Mouse (Mus musculus) limb, embryonic 12.5 days (tissue): ENCODE results near the gene Nck2. TPM values are rescaled to one million over a fixed set of nuclear protein-coding genes. Genes with fewer than 3 reads are reported as not detected.

Experiments
- ATAC-seq: fragments of 200-750 bp; cut with Nextera tagmentation; 2 replicates; pipeline ENCODE4 v1.8.0; 2017; ENCODE audit warnings: low read depth, moderate TSS enrichment; ENCODE audit not compliant: insufficient number of reproducible peaks, insufficient read depth, low FRiP score, low TSS enrichment
- H3K27ac ChIP-seq: fragments of 300-500 bp; sonication (generic); 2 replicates; pipeline ENCODE4 v1.5.1; 2016; ENCODE audit warnings: mild to moderate bottlenecking, moderate library complexity
- H3K27me3 ChIP-seq: fragments of 300-500 bp; sonication (generic); 2 replicates; pipeline ENCODE4 v1.6.1; 2016; ENCODE audit warnings: mild to moderate bottlenecking, moderate library complexity
- H3K36me3 ChIP-seq: fragments of 300-500 bp; sonication (generic); 2 replicates; pipeline ENCODE4 v1.6.1; 2016; ENCODE audit warnings: mild to moderate bottlenecking, moderate library complexity
- H3K4me1 ChIP-seq: fragments of 300-500 bp; sonication (generic); replicated peaks from 2 replicates; pipeline ENCODE4 v1.6.1; 2016
- H3K4me2 ChIP-seq: fragments of 300-500 bp; sonication (generic); 2 replicates; pipeline ENCODE4 v1.6.1; 2016; ENCODE audit warnings: mild to moderate bottlenecking, moderate library complexity
- H3K4me3 ChIP-seq: fragments of 300-500 bp; sonication (generic); replicated peaks from 2 replicates; pipeline ENCODE4 v1.5.1; 2016; ENCODE audit warnings: mild to moderate bottlenecking
- H3K9ac ChIP-seq: fragments of 300-500 bp; sonication (generic); replicated peaks from 2 replicates; pipeline ENCODE4 v1.6.1; 2016; ENCODE audit warnings: mild to moderate bottlenecking, moderate library complexity
- H3K9me3 ChIP-seq: fragments of 300-500 bp; sonication (generic); 2 replicates; pipeline ENCODE4 v1.6.1; 2016; ENCODE audit warnings: mild to moderate bottlenecking, moderate library complexity
- WGBS: fragments of 180-500 bp; shearing (Covaris S2); methylation state at CpG from one replicate; pipeline ENCODE4 v1.1.7; 2016; 5-methylcytosine and 5-hydroxymethylcytosine counted together
- polyA plus RNA-seq: library from polyadenylated mRNA; unstranded; fragments of >200 nt; fragmentation: Nextera tagmentation; extraction: Ambion mirVana; gene quantifications from 2 replicates; pipeline ENCODE4 v1.2.1, GENCODE M21; 2016

Gene Nck2
- 63.2 and 63.8 TPM in 2 replicates for polyA plus RNA-seq

DNA sequence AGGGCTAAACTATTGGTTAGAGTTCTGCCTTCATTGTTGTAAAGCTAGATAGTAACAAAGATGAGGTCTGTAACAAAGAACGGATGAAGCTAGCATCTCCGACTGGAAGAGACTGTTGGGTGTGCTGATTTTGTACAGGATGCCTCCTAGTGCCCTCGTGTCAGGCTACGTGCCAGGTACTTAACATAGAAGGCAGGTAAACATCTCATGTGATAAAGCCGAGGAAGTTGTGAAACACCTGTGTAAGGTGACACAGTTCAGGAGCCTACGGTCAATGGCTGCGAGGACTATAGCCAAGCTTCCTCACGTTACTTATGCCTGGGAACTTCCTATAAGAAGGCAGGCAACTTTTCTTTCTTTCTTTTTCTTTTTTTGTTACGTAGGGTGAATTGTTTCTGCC is at the start of gene Nck2:
Nck2 (plus strand) TSS at position 49 of the 400 bp plus-strand sequence.
- WGBS = 14% methylated on average over 9 of the region's 9 CpGs
- Histone ChIP-seq H3K9me3 (no peaks in the 10 kb centered on the region), H3K4me1 (peaks cover 32% of the 10 kb centered on the region), H3K4me3 (peak within 1 kb of the TSS; percentile 95), H3K36me3 (peaks cover 3% of the 10 kb centered on the region; the same call in 1 of the 2 replicates), H3K9ac (peak within 1 kb of the TSS; percentile 97), H3K4me2 (peak within 1 kb of the TSS; percentile 88), H3K27ac (peak within 1 kb of the TSS; percentile 98), H3K27me3 (no peaks in the 10 kb centered on the region)
- no peak for ATAC-seq

- no peak overlapping the region for H3K9ac ChIP-seq
- WGBS = 89% methylated on average over 2 of the region's 2 CpGs
- ATAC-seq = no peak
These were observed 49.3 kb upstream of the Nck2 start for GRCm38 (mm10) chr1:43395040-43395439.

DNA sequence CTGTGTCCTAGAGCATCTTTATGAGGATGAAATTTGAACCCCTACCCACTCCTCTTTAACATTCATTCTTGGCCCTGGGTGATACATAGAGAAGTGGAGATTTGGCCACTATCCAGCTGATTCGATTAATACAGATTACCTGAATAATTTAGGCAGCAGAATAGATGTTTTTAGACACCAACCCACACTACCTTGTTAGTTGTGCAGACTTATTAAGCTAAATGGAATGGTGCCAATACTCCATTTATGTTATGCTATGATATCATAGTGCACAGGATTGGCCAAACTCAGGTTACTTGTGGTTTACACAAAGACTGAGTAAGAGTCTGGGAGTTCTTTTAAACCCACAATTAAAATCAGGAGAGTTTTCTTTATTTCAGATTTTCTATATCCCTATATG is 48.6 kb upstream of the Nck2 start:
- H3K4me3 ChIP-seq = no peak overlapping the region
- 89% methylated on average over 1 of the region's 1 CpGs for WGBS
- no peaks in the 10 kb centered on the region for H3K27me3 ChIP-seq
- no peaks in the 10 kb centered on the region for H3K9me3 ChIP-seq
- no peak overlapping the region for H3K4me2 ChIP-seq
- ATAC-seq = no peak
- H3K9ac ChIP-seq = no peak overlapping the region
- no peak overlapping the region for H3K27ac ChIP-seq
- peaks cover 22% of the 10 kb centered on the region for H3K4me1 ChIP-seq
- no peaks in the 10 kb centered on the region for H3K36me3 ChIP-seq

More at GRCm38 (mm10) chr1:43395040-43395439, 49.3 kb upstream of the Nck2 start:
- H3K27me3 ChIP-seq = no peaks in the 10 kb centered on the region
- H3K4me1 ChIP-seq = peaks cover 22% of the 10 kb centered on the region
- no peaks in the 10 kb centered on the region for H3K9me3 ChIP-seq
- H3K27ac ChIP-seq = no peak overlapping the region
- H3K36me3 ChIP-seq = no peaks in the 10 kb centered on the region
- no peak overlapping the region for H3K4me3 ChIP-seq
- H3K4me2 ChIP-seq = no peak overlapping the region

- WGBS = 36% methylated on average over 5 of the region's 5 CpGs
- Histone ChIP-seq H3K27me3 (no peaks in the 10 kb centered on the region), H3K27ac (no peak overlapping the region), H3K9me3 (no peaks in the 10 kb centered on the region), H3K4me3 (no peak overlapping the region), H3K4me1 (peaks cover 22% of the 10 kb centered on the region), H3K36me3 (no peaks in the 10 kb centered on the region), H3K4me2 (no peak overlapping the region), H3K9ac (no peak overlapping the region)
- ATAC-seq = no peak
These were observed 47.9 kb upstream of the Nck2 start for GRCm38 (mm10) chr1:43396522-43396921.

GRCm38 (mm10) chr1:43397096-43397495 is 47.3 kb upstream of the Nck2 start:
- Histone ChIP-seq H3K36me3 (no peaks in the 10 kb centered on the region), H3K27ac (no peak overlapping the region), H3K4me2 (no peak overlapping the region), H3K9me3 (no peaks in the 10 kb centered on the region), H3K4me3 (no peak overlapping the region), H3K9ac (no peak overlapping the region), H3K4me1 (peaks cover 22% of the 10 kb centered on the region), H3K27me3 (no peaks in the 10 kb centered on the region)
- WGBS = 74% methylated on average over 2 of the region's 2 CpGs
- no peak for ATAC-seq

- no peaks in the 10 kb centered on the region for H3K36me3 ChIP-seq
- no peak overlapping the region for H3K4me3 ChIP-seq
- peak overlapping the region; percentile 35; the same call in 1 of the 2 replicates for H3K27ac ChIP-seq
- ATAC-seq = no peak
- no peaks in the 10 kb centered on the region for H3K9me3 ChIP-seq
- H3K27me3 ChIP-seq = no peaks in the 10 kb centered on the region
- no peak overlapping the region for H3K4me2 ChIP-seq
- H3K4me1 ChIP-seq = peaks cover 22% of the 10 kb centered on the region
- H3K9ac ChIP-seq = no peak overlapping the region
- 70% methylated on average over 10 of the region's 10 CpGs for WGBS
These were observed 45.4 kb upstream of the Nck2 start for GRCm38 (mm10) chr1:43398738-43399601.

DNA sequence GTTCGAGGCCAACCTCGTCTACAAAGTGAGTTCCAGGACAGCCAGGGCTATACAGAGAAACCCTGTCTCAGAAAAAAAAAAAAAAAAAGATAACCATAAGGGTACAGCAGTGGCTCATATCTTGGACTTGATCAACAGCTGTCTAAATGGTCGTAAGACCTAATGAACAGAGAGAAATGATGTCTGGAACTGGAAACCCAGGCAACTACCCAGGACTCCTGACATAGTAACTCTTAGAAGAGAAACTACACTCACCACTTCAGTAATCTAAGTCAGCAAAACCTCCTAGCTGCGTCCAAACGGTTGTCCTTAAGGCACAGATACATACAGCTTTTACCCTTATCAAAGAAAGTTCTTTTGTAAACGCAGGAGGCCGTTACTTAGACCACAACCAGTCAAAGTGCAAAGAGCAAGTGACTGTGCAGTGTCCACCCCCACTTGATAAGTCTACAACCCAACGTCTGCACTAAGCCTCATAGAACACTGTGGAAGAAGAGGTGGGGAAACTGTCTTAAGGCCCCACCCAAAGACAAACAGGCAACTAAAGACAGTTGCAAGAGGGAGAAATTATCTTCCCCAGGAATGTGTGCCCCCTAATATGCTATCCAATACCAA is 44.7 kb upstream of the Nck2 start:
- Histone ChIP-seq H3K27ac (no peak overlapping the region), H3K4me1 (peaks cover 23% of the 10 kb centered on the region), H3K4me3 (no peak overlapping the region), H3K9me3 (no peaks in the 10 kb centered on the region), H3K9ac (no peak overlapping the region), H3K36me3 (no peaks in the 10 kb centered on the region), H3K4me2 (no peak overlapping the region), H3K27me3 (no peaks in the 10 kb centered on the region)
- no peak for ATAC-seq
- 68% methylated on average over 8 of the region's 8 CpGs for whole genome bisulfite sequencing

GRCm38 (mm10) chr1:43400655-43401054 is 43.7 kb upstream of the Nck2 start:
- no peaks in the 10 kb centered on the region for H3K9me3 ChIP-seq
- whole genome bisulfite sequencing = 26% methylated on average over 3 of the region's 3 CpGs
- no peaks in the 10 kb centered on the region for H3K27me3 ChIP-seq
- no peak for ATAC-seq
- no peak overlapping the region for H3K9ac ChIP-seq
- H3K4me2 ChIP-seq = no peak overlapping the region
- peaks cover 26% of the 10 kb centered on the region for H3K4me1 ChIP-seq
- H3K4me3 ChIP-seq = no peak overlapping the region
- no peak overlapping the region for H3K27ac ChIP-seq
- H3K36me3 ChIP-seq = no peaks in the 10 kb centered on the region

- H3K9ac ChIP-seq = no peak overlapping the region
- no peaks in the 10 kb centered on the region for H3K9me3 ChIP-seq
- no peak overlapping the region for H3K4me2 ChIP-seq
- H3K4me1 ChIP-seq = 0 out of 2 replicates have a peak, but pooled peaks cover 13% of the 10 kb centered on the region
- H3K27ac ChIP-seq = no peak overlapping the region
- no peak overlapping the region for H3K4me3 ChIP-seq
- H3K36me3 ChIP-seq = no peaks in the 10 kb centered on the region
- H3K27me3 ChIP-seq = no peaks in the 10 kb centered on the region
- ATAC-seq = no peak
These were observed 41.0 kb upstream of the Nck2 start for GRCm38 (mm10) chr1:43403341-43403740.

- ATAC-seq = no peak
- WGBS = 67% methylated on average over 9 of the region's 9 CpGs
- H3K4me3 ChIP-seq = no peak overlapping the region
These were observed 39.4 kb upstream of the Nck2 start for GRCm38 (mm10) chr1:43404693-43405678.

More at GRCm38 (mm10) chr1:43404693-43405678, 39.4 kb upstream of the Nck2 start:
- no peaks in the 10 kb centered on the region for H3K27me3 ChIP-seq
- H3K9ac ChIP-seq = no peak overlapping the region
- peaks cover 12% of the 10 kb centered on the region; the same call in 1 of the 2 replicates for H3K4me1 ChIP-seq
- no peak overlapping the region for H3K27ac ChIP-seq
- H3K9me3 ChIP-seq = no peaks in the 10 kb centered on the region
- no peaks in the 10 kb centered on the region for H3K36me3 ChIP-seq
- no peak overlapping the region for H3K4me2 ChIP-seq
